Mouse (Mus musculus): Measurements from ENCODE around the gene Dnmt3l.

DNA sequence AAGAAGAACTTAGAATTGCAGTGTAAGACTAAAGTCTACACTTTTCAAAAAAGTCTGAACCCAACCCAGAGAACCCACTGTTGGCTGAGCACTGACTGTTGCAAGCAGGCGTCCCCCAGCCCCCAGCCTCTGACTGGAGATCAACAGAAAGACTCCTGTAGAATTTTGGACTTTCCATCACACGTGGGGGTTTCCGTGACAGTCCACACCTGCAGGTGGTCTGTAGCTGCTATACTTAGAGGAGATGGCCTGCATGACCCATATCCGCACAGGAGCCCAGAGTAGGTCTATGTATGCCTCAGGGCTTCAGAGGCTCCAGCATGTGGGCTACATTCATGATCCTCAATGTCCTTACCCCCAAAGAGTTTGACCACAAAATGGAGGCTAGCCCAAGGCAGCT is 4.6 kb downstream of the Dnmt3l start:
- no peak for TF ChIP-seq CTCF (IDR thresholded peaks at IDR 0.05; ENCODE audit: low read depth, low read length)
- TF ChIP-seq POLR2A (IDR thresholded peaks at IDR 0.05; ENCODE audit: extremely low read depth, insufficient read depth, low read length) = no peak

All from liver, adult 2 months (tissue).